Mouse (Mus musculus): ENCODE measurements around the gene Slc44a4.
A peak's percentile ranks its signal among the peaks of the same experiment; 100 is the strongest.
"Not testable (repeated sequence)": the region's sequence is repeated elsewhere in the genome, so short reads cannot be mapped to it uniquely, and the experiment has no call there.

Slc44a4 gene

GRCm38 (mm10) chr17:34899053-34899889 lies 15.0 kb upstream of the Slc44a4 start:
- no peak for DNase-seq (ENCODE audit: low read depth, low spot score)

GRCm38 (mm10) chr17:34899890-34900243 lies 14.4 kb upstream of the Slc44a4 start:
- DNase-seq (ENCODE audit: low read depth, low spot score): no peak

- DNase-seq (ENCODE audit: low read depth, low spot score): not testable (repeated sequence)
Observed at GRCm38 (mm10) chr17:34900826-34901225, 13.4 kb upstream of the Slc44a4 start.

- DNase-seq (ENCODE audit: low read depth, low spot score): not testable (repeated sequence)
Observed at GRCm38 (mm10) chr17:34901948-34902347, 12.3 kb upstream of the Slc44a4 start.

- DNase-seq (ENCODE audit: low read depth, low spot score): no peak
Observed at GRCm38 (mm10) chr17:34902895-34903294, 11.4 kb upstream of the Slc44a4 start.

- no peak for DNase-seq (ENCODE audit: low read depth, low spot score)
Observed at GRCm38 (mm10) chr17:34910982-34911381, 3.3 kb upstream of the Slc44a4 start.

GRCm38 (mm10) chr17:34911945-34912351 lies 2.3 kb upstream of the Slc44a4 start:
- DNase-seq (ENCODE audit: low read depth, low spot score): peak; percentile 61

- DNase-seq (ENCODE audit: low read depth, low spot score): no peak
Observed at GRCm38 (mm10) chr17:34915410-34915831, 1.2 kb downstream of the Slc44a4 start.

- no peak for DNase-seq (ENCODE audit: low read depth, low spot score)
Observed at GRCm38 (mm10) chr17:34916316-34916715, 2.0 kb downstream of the Slc44a4 start.

- DNase-seq (ENCODE audit: low read depth, low spot score): no peak
Observed at GRCm38 (mm10) chr17:34917188-34917587, 2.9 kb downstream of the Slc44a4 start.

- no peak for DNase-seq (ENCODE audit: low read depth, low spot score)
Observed at GRCm38 (mm10) chr17:34922939-34923338, 8.7 kb downstream of the Slc44a4 start.

GRCm38 (mm10) chr17:34924258-34924657 lies 10.0 kb downstream of the Slc44a4 start:
- DNase-seq (ENCODE audit: low read depth, low spot score): no peak

GRCm38 (mm10) chr17:34927306-34928019 lies 13.2 kb downstream of the Slc44a4 start:
- no peak for DNase-seq (ENCODE audit: low read depth, low spot score)

- DNase-seq (ENCODE audit: low read depth, low spot score): no peak
Observed at GRCm38 (mm10) chr17:34928841-34929240, 14.6 kb downstream of the Slc44a4 start.

GRCm38 (mm10) chr17:34931061-34931734 lies 16.9 kb downstream of the Slc44a4 start, which contains the start of gene Neu1:
Gene Neu1 (plus strand): TSS chr17:34931253.
- peak; percentile 75 for DNase-seq (ENCODE audit: low read depth, low spot score)

- DNase-seq (ENCODE audit: low read depth, low spot score): no peak
Observed at GRCm38 (mm10) chr17:34931735-34932098, 17.5 kb downstream of the Slc44a4 start.

- no peak for DNase-seq (ENCODE audit: low read depth, low spot score)
Observed at GRCm38 (mm10) chr17:34932287-34932686, 18.0 kb downstream of the Slc44a4 start.

GRCm38 (mm10) chr17:34934031-34934430 lies 19.8 kb downstream of the Slc44a4 start:
- DNase-seq (ENCODE audit: low read depth, low spot score): no peak

- no peak for DNase-seq (ENCODE audit: low read depth, low spot score)
Observed at GRCm38 (mm10) chr17:34934830-34935229, 20.6 kb downstream of the Slc44a4 start.

GRCm38 (mm10) chr17:34937960-34938505 lies 23.8 kb downstream of the Slc44a4 start:
- no peak for DNase-seq (ENCODE audit: low read depth, low spot score)

GRCm38 (mm10) chr17:34941344-34942041 lies 27.2 kb downstream of the Slc44a4 start:
- DNase-seq (ENCODE audit: low read depth, low spot score): no peak
